ENCODE assay signal across 18 mouse cellular contexts in genomic region chr5:142073901-142074300, GRCm38 (mm10).
A peak's percentile ranks its signal among the peaks of the same experiment; 100 is the strongest.
DNase-seq lines count a peak whose midpoint lies in the region; ATAC-seq lines count a peak whose summit lies in the region.
"Had no signal": no experiment of that assay in that cellular context is flagged by ENCODE, and none has a peak within 500 bp of the region (broad histone marks: within the 10 kb centered on the region; RNA-seq: fewer than 3 reads in every experiment).

No protein-coding gene starts in this region.

- WGBS in forebrain, embryonic 15.5 days: 90% methylated on average over 3 of the region's 3 CpGs
- 91% methylated on average over 3 of the region's 3 CpGs for WGBS in forebrain, embryonic 12.5 days
- WGBS in intestine, embryonic 15.5 days: 90% methylated on average over 3 of the region's 3 CpGs
- 89% methylated on average over 3 of the region's 3 CpGs for WGBS in intestine, embryonic 16.5 days
- WGBS in embryonic facial prominence, embryonic 15.5 days: 85% methylated on average over 3 of the region's 3 CpGs
- WGBS in stomach, embryonic 16.5 days: 82% methylated on average over 3 of the region's 3 CpGs

- H3K4me3 ChIP-seq in forebrain, embryonic 15.5 days: no peak overlapping the region
- H3K4me3 ChIP-seq in forebrain, embryonic 12.5 days (replicated peaks): no peak overlapping the region
- H3K4me3 ChIP-seq in intestine, embryonic 15.5 days (replicated peaks): no peak overlapping the region
- no peak overlapping the region for H3K4me3 ChIP-seq in intestine, embryonic 16.5 days (ENCODE audit: low read length)
- H3K4me3 ChIP-seq in embryonic facial prominence, embryonic 15.5 days (replicated peaks): no peak overlapping the region
- H3K4me3 ChIP-seq in stomach, embryonic 16.5 days (replicated peaks; ENCODE audit: low read length): no peak overlapping the region
- H3K4me3 ChIP-seq: erythroblast, embryonic 14.5 days; forebrain, embryonic 10.5 days; gastrocnemius, adult 2 months; heart, embryonic 15.5 days; hindbrain, embryonic 13.5 days had no signal

- intact Hi-C loops in gastrocnemius, postnatal 14 days (cut with DNase I; ENCODE audit: low total_unique reads): no loop called here

- no peaks in the 10 kb centered on the region for H3K27me3 ChIP-seq in forebrain, embryonic 15.5 days
- H3K27me3 ChIP-seq in forebrain, embryonic 12.5 days: no peaks in the 10 kb centered on the region
- no peaks in the 10 kb centered on the region for H3K27me3 ChIP-seq in intestine, embryonic 15.5 days (replicated peaks)
- H3K27me3 ChIP-seq in intestine, embryonic 16.5 days (replicated peaks; ENCODE audit: control insufficient read depth, insufficient read depth, low read length): no peaks in the 10 kb centered on the region
- H3K27me3 ChIP-seq in embryonic facial prominence, embryonic 15.5 days: no peaks in the 10 kb centered on the region
- H3K27me3 ChIP-seq in stomach, embryonic 16.5 days (ENCODE audit: control insufficient read depth, insufficient read depth, low read length): no peaks in the 10 kb centered on the region
- H3K27me3 ChIP-seq: heart, embryonic 15.5 days; hindbrain, embryonic 13.5 days had no signal

- no peak overlapping the region for H3K9ac ChIP-seq in forebrain, embryonic 15.5 days (replicated peaks)
- no peak overlapping the region for H3K9ac ChIP-seq in forebrain, embryonic 12.5 days
- H3K9ac ChIP-seq in intestine, embryonic 15.5 days: no peak overlapping the region
- H3K9ac ChIP-seq in intestine, embryonic 16.5 days (ENCODE audit: low read depth, low read length): no peak overlapping the region
- no peak overlapping the region for H3K9ac ChIP-seq in embryonic facial prominence, embryonic 15.5 days
- H3K9ac ChIP-seq in stomach, embryonic 16.5 days (ENCODE audit: low read length): no peak overlapping the region
- H3K9ac ChIP-seq: heart, embryonic 15.5 days; hindbrain, embryonic 13.5 days had no signal

- H3K4me2 ChIP-seq in forebrain, embryonic 15.5 days (replicated peaks): no peak overlapping the region
- no peak overlapping the region for H3K4me2 ChIP-seq in forebrain, embryonic 12.5 days
- no peak overlapping the region for H3K4me2 ChIP-seq in intestine, embryonic 15.5 days (replicated peaks)
- H3K4me2 ChIP-seq in intestine, embryonic 16.5 days (ENCODE audit: low read depth, low read length): no peak overlapping the region
- no peak overlapping the region for H3K4me2 ChIP-seq in embryonic facial prominence, embryonic 15.5 days (replicated peaks)
- H3K4me2 ChIP-seq in stomach, embryonic 16.5 days (ENCODE audit: low read depth, low read length): no peak overlapping the region
- H3K4me2 ChIP-seq: heart, embryonic 11.5 days; hindbrain, embryonic 13.5 days had no signal

- H3K9me3 ChIP-seq in forebrain, embryonic 15.5 days: no peaks in the 10 kb centered on the region
- H3K9me3 ChIP-seq in forebrain, embryonic 12.5 days: no peaks in the 10 kb centered on the region
- H3K9me3 ChIP-seq in intestine, embryonic 15.5 days: no peaks in the 10 kb centered on the region
- H3K9me3 ChIP-seq in intestine, embryonic 16.5 days (ENCODE audit: control insufficient read depth, low read length): 0 out of 2 replicates have a peak, but pooled peaks cover 3% of the 10 kb centered on the region
- no peaks in the 10 kb centered on the region for H3K9me3 ChIP-seq in embryonic facial prominence, embryonic 15.5 days (replicated peaks)
- no peaks in the 10 kb centered on the region for H3K9me3 ChIP-seq in stomach, embryonic 16.5 days (replicated peaks; ENCODE audit: control insufficient read depth, low read length)
- H3K9me3 ChIP-seq: heart, embryonic 15.5 days had no signal

- peak overlapping the region; percentile 79; the same call in 1 of the 2 replicates for H3K27ac ChIP-seq in forebrain, embryonic 15.5 days (replicated peaks)
- no peak overlapping the region for H3K27ac ChIP-seq in forebrain, embryonic 12.5 days
- peak overlapping the region; percentile 27; the same call in 1 of the 2 replicates for H3K27ac ChIP-seq in intestine, embryonic 15.5 days
- no peak overlapping the region; the same call in 1 of the 2 replicates for H3K27ac ChIP-seq in intestine, embryonic 16.5 days (ENCODE audit: low read length)
- H3K27ac ChIP-seq in embryonic facial prominence, embryonic 15.5 days (replicated peaks): peak overlapping the region; percentile 76; the same call in 1 of the 2 replicates
- peak overlapping the region; percentile 63 for H3K27ac ChIP-seq in stomach, embryonic 16.5 days (ENCODE audit: low read length)
- H3K27ac ChIP-seq: forebrain, embryonic 10.5 days; heart, embryonic 15.5 days; hindbrain, embryonic 13.5 days had no signal

- H3K4me1 ChIP-seq in forebrain, embryonic 15.5 days: peaks cover 20% of the 10 kb centered on the region
- peaks cover 13% of the 10 kb centered on the region for H3K4me1 ChIP-seq in forebrain, embryonic 12.5 days
- H3K4me1 ChIP-seq in intestine, embryonic 15.5 days (replicated peaks): no peaks in the 10 kb centered on the region; the same call in 1 of the 2 replicates
- H3K4me1 ChIP-seq in intestine, embryonic 16.5 days (ENCODE audit: control insufficient read depth, insufficient read depth, low read length): no peaks in the 10 kb centered on the region
- H3K4me1 ChIP-seq in embryonic facial prominence, embryonic 15.5 days: peaks cover 22% of the 10 kb centered on the region
- H3K4me1 ChIP-seq in stomach, embryonic 16.5 days (ENCODE audit: control insufficient read depth, insufficient read depth, low read length): peaks cover 9% of the 10 kb centered on the region

- no peak for DNase-seq in gastrocnemius, postnatal 14 days
- DNase-seq: adrenal gland, postnatal 14 days; cerebellum, adult 9-10 months; gastrocnemius, adult 2 months; gastrocnemius, postnatal 36 days; heart, adult 18-20 months; heart, postnatal 14 days had no signal

- ATAC-seq in forebrain, embryonic 15.5 days (replicated peaks): no peak
- no peak for ATAC-seq in forebrain, embryonic 12.5 days (ENCODE audit: low FRiP score)
- ATAC-seq in intestine, embryonic 15.5 days: no peak
- no peak for ATAC-seq in intestine, embryonic 16.5 days
- no peak for ATAC-seq in embryonic facial prominence, embryonic 15.5 days (ENCODE audit: insufficient number of reproducible peaks, low FRiP score, low TSS enrichment, low read depth)
- ATAC-seq in stomach, embryonic 16.5 days (ENCODE audit: insufficient read depth, low FRiP score): no peak

- H3K36me3 ChIP-seq in forebrain, embryonic 15.5 days: no peaks in the 10 kb centered on the region
- H3K36me3 ChIP-seq in forebrain, embryonic 12.5 days (replicated peaks): no peaks in the 10 kb centered on the region
- no peaks in the 10 kb centered on the region for H3K36me3 ChIP-seq in intestine, embryonic 15.5 days
- H3K36me3 ChIP-seq in intestine, embryonic 16.5 days (ENCODE audit: control insufficient read depth, insufficient read depth, low read length): no peaks in the 10 kb centered on the region
- no peaks in the 10 kb centered on the region for H3K36me3 ChIP-seq in embryonic facial prominence, embryonic 15.5 days
- H3K36me3 ChIP-seq in stomach, embryonic 16.5 days (ENCODE audit: control insufficient read depth, insufficient read depth, low read length): no peaks in the 10 kb centered on the region
- H3K36me3 ChIP-seq: forebrain, embryonic 10.5 days; heart, embryonic 15.5 days; hindbrain, embryonic 13.5 days had no signal

Comparison
In these comparisons a context has a peak if more than half of its experiments do, and no peak if none do; other contexts are left out.
1. H3K27ac ChIP-seq: peak in forebrain, embryonic 15.5 days (single experiment), intestine, embryonic 15.5 days (single experiment), embryonic facial prominence, embryonic 15.5 days (single experiment) and stomach, embryonic 16.5 days (single experiment); none in forebrain, embryonic 12.5 days (single experiment) and intestine, embryonic 16.5 days (single experiment).